Mouse (Mus musculus) thymus, adult 2 months (tissue): ENCODE measurements around the gene Gpat3.

Experiments used
- CTCF ChIP-seq: fragments of 200-500 bp; IDR thresholded peaks from 2 replicates; pipeline ENCODE4 v1.5.1; 2012; ENCODE audit warnings: mild to moderate bottlenecking, control low read depth, low read length, moderate library complexity, borderline replicate concordance; ENCODE audit not compliant: control insufficient read depth, poor library complexity, insufficient read depth; ENCODE audit errors: extremely low read depth
- POLR2A ChIP-seq: fragments of 200-500 bp; IDR thresholded peaks from 2 replicates; pipeline ENCODE4 v1.6.1; 2012; ENCODE audit warnings: mild to moderate bottlenecking, low read length, control low read depth, moderate library complexity; ENCODE audit not compliant: control insufficient read depth, poor library complexity, insufficient read depth; ENCODE audit errors: extremely low read depth

- TF ChIP-seq POLR2A: no peak
- TF ChIP-seq CTCF: no peak
Observed at GRCm38 (mm10) chr5:100847143-100847542, 1.6 kb downstream of the Gpat3 start.
